Mouse (Mus musculus) lung, postnatal 0 days (tissue): Measurements from ENCODE around the gene Sapcd1. TPM values are rescaled to one million over a fixed set of nuclear protein-coding genes. Genes with fewer than 3 reads are reported as not detected.
"Not testable (repeated sequence)": the region's sequence is repeated elsewhere in the genome, so short reads cannot be mapped to it uniquely, and the experiment has no call there.

ENCODE experiments used
- ATAC-seq: fragments of 200-750 bp; cut with Nextera tagmentation; 2 replicates; pipeline ENCODE4 v1.8.0; 2017; ENCODE audit warnings: moderate library complexity
- DNase-seq: peaks from one replicate; pipeline ENCODE4 v3.0.0-alpha.2; 2016; ENCODE audit warnings: low spot score
- H3K27ac ChIP-seq: fragments of 300-500 bp; sonication (generic); 2 replicates; pipeline ENCODE4 v1.5.1; 2014; ENCODE audit warnings: antibody characterized with exemption, mild to moderate bottlenecking, low read length, mixed read lengths
- H3K27me3 ChIP-seq: fragments of 300-500 bp; sonication (generic); replicated peaks from 2 replicates; pipeline ENCODE4 v1.6.1; 2014; ENCODE audit warnings: low read length, mixed read lengths; ENCODE audit not compliant: insufficient read depth
- H3K36me3 ChIP-seq: fragments of 300-500 bp; sonication (generic); 2 replicates; pipeline ENCODE4 v1.6.1; 2014; ENCODE audit warnings: low read length, mixed read lengths; ENCODE audit not compliant: insufficient read depth
- H3K4me1 ChIP-seq: fragments of 300-500 bp; sonication (generic); 2 replicates; pipeline ENCODE4 v1.6.1; 2014; ENCODE audit warnings: antibody characterized with exemption, low read depth, low read length, mixed read lengths; ENCODE audit not compliant: insufficient read depth
- H3K4me2 ChIP-seq: fragments of 300-500 bp; sonication (generic); replicated peaks from 2 replicates; pipeline ENCODE4 v1.6.1; 2014; ENCODE audit warnings: low read depth, mild to moderate bottlenecking, low read length, moderate library complexity, mixed read lengths
- H3K4me3 ChIP-seq: fragments of 300-500 bp; sonication (generic); 2 replicates; pipeline ENCODE4 v1.5.1; 2014; ENCODE audit warnings: low read depth, low read length
- H3K9ac ChIP-seq: fragments of 300-500 bp; sonication (generic); replicated peaks from 2 replicates; pipeline ENCODE4 v1.6.1; 2014; ENCODE audit warnings: low read depth, mild to moderate bottlenecking
- H3K9me3 ChIP-seq: fragments of 300-500 bp; sonication (generic); 2 replicates; pipeline ENCODE4 v1.6.1; 2016; ENCODE audit warnings: low read length, mixed read lengths
- CTCF ChIP-seq: IDR thresholded peaks from 2 replicates; pipeline ENCODE4 v1.5.1; 2016; ENCODE audit warnings: antibody characterized with exemption, mild to moderate bottlenecking
- EP300 ChIP-seq: IDR thresholded peaks from 2 replicates; pipeline ENCODE4 v1.6.1; 2016; ENCODE audit warnings: antibody characterized with exemption, mild to moderate bottlenecking, control low read depth
- WGBS: fragments of 180-500 bp; shearing (Covaris S2); extraction: QIAGEN DNeasy Blood & Tissue Kit; methylation state at CpG from one replicate; pipeline ENCODE4 v1.1.7; 2014; 5-methylcytosine and 5-hydroxymethylcytosine counted together
- polyA plus RNA-seq: library from polyadenylated mRNA; unstranded; fragments of >200 nt; fragmentation: Nextera tagmentation; extraction: Ambion mirVana; gene quantifications from 2 replicates; pipeline ENCODE4 v1.2.1, GENCODE M21; 2015

Gene Sapcd1
- polyA plus RNA-seq, 1 experiment from 2014 or later: 1.7 TPM

- peak overlapping the region; percentile 91 for H3K27ac ChIP-seq
- DNase-seq: no peak
- H3K27me3 ChIP-seq: no peaks in the 10 kb centered on the region
- TF ChIP-seq CTCF (no peak), EP300 (no peak; the same call in 1 of the 2 replicates)
- no peak for ATAC-seq
- peaks cover 20% of the 10 kb centered on the region; the same call in 1 of the 2 replicates for H3K4me1 ChIP-seq
- peak overlapping the region; percentile 99 for H3K4me2 ChIP-seq
- H3K9ac ChIP-seq: no peak overlapping the region
- no peaks in the 10 kb centered on the region for H3K36me3 ChIP-seq
- no peak overlapping the region; the same call in 1 of the 2 replicates for H3K4me3 ChIP-seq
- WGBS: 53% methylated on average over 7 of the region's 7 CpGs
- no peaks in the 10 kb centered on the region for H3K9me3 ChIP-seq
Measured at GRCm38 (mm10) chr17:35044904-35045806, 17.3 kb upstream of the Sapcd1 start.

DNA sequence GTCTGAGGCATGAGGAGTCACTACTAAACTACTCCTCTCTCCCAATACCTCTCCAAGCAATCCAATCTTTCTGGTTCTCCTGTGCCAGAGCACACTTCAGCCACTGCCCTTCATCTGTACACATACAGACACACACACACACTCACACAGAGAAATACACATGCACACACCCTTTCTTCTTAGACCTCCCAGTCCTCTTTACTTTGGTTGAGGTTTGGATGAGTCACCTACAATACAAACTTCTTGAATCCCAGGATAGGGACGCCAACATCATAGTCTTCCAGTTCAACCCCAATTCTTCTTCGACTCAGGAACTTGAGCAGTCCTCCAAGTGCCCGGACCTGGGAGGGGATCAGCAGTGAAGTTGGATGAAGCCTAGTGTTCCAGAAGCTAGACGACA, 16.0 kb upstream of the Sapcd1 start:
- Histone ChIP-seq H3K4me1 (peaks cover 20% of the 10 kb centered on the region; the same call in 1 of the 2 replicates), H3K36me3 (no peaks in the 10 kb centered on the region), H3K4me3 (no peak overlapping the region), H3K27ac (0 out of 2 replicates have a peak overlapping the region, but pooled peaks have one; percentile 4), H3K4me2 (no peak overlapping the region), H3K9me3 (no peaks in the 10 kb centered on the region), H3K9ac (no peak overlapping the region), H3K27me3 (no peaks in the 10 kb centered on the region)
- ATAC-seq: no peak
- peak; percentile 51 for DNase-seq
- TF ChIP-seq CTCF: no peak
- peak; percentile 31; the same call in 1 of the 2 replicates for TF ChIP-seq EP300
- 51% methylated on average over 4 of the region's 4 CpGs for WGBS

- Histone ChIP-seq H3K27ac (no peak overlapping the region), H3K4me3 (no peak overlapping the region), H3K9me3 (no peaks in the 10 kb centered on the region), H3K4me1 (no peaks in the 10 kb centered on the region), H3K9ac (no peak overlapping the region), H3K36me3 (no peaks in the 10 kb centered on the region), H3K27me3 (no peaks in the 10 kb centered on the region), H3K4me2 (no peak overlapping the region)
- no peak for ATAC-seq
- DNase-seq: no peak
- TF ChIP-seq EP300 (no peak), CTCF (no peak)
- 80% methylated on average over 11 of the region's 11 CpGs for WGBS
Measured at GRCm38 (mm10) chr17:35039121-35039873, 11.5 kb upstream of the Sapcd1 start.

GRCm38 (mm10) chr17:35034896-35035295, 7.1 kb upstream of the Sapcd1 start:
- ATAC-seq (no peak), DNase-seq (no peak)
- Histone ChIP-seq H3K4me2 (no peak overlapping the region), H3K9me3 (no peaks in the 10 kb centered on the region), H3K4me1 (no peaks in the 10 kb centered on the region), H3K4me3 (no peak overlapping the region), H3K36me3 (no peaks in the 10 kb centered on the region), H3K9ac (no peak overlapping the region), H3K27ac (no peak overlapping the region), H3K27me3 (no peaks in the 10 kb centered on the region)
- TF ChIP-seq EP300 (no peak), CTCF (no peak)
- WGBS: 64% methylated on average over 6 of the region's 6 CpGs

DNA sequence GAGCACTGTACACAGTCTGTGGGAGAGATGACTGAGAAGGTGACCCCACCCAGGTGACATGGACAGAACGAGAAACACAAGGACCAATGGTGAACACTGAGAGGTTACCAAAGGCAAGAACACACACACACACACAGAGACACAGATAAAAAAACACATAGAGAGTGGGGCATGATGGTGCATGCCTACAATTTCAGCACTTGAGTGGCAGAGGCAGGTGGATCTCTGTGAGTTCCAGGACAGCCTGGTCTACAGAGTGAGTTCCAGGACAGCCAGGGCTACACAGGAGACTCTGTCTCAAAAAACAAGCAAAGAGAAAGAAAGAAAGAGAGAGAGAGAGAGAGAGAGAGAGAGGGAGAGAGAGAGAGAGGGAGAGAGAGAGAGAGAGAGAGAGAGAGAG, 5.9 kb upstream of the Sapcd1 start:
- H3K4me2 ChIP-seq, H3K9ac ChIP-seq, H3K36me3 ChIP-seq, ATAC-seq, H3K4me1 ChIP-seq, DNase-seq, H3K27me3 ChIP-seq, H3K9me3 ChIP-seq, H3K27ac ChIP-seq, H3K4me3 ChIP-seq: not testable (repeated sequence)
- 76% methylated on average over 1 of the region's 1 CpGs for WGBS

DNA sequence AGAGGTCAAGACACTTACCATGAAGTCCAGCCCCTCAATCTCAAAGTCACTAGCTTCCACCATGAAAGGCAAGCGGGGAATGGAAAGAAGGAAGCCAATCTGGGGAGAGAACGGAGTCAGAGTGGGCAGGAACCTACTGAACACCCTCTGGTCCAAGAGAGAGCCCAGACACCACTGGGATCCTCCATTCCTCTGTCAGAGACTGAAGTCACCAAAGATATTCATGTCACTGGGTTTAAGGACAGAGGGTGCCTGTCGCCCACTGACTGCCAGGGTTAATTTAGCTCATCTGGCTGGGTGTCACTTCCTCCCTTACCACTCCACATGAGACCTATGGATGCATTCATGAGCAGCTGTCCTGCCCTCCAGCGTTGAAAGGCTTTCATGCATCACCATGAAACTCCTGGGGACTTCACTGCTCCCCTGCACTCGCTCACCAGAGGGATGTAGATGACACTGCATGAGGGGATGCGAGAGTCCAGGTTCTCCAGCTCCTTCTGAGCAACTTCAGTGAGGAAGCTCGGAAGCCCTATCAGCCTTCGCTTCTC, 4.6 kb upstream of the Sapcd1 start:
- no peak for ATAC-seq
- Histone ChIP-seq H3K36me3 (no peaks in the 10 kb centered on the region), H3K9me3 (no peaks in the 10 kb centered on the region), H3K4me2 (no peak overlapping the region), H3K27me3 (no peaks in the 10 kb centered on the region), H3K4me1 (no peaks in the 10 kb centered on the region), H3K27ac (no peak overlapping the region), H3K4me3 (no peak overlapping the region), H3K9ac (no peak overlapping the region)
- no peak for DNase-seq
- TF ChIP-seq CTCF (0 out of 2 replicates have a peak, but pooled peaks have one; percentile 22), EP300 (no peak)
- 63% methylated on average over 8 of the region's 8 CpGs for WGBS
